Mouse (Mus musculus) heart, embryonic 14.5 days (tissue): ENCODE data around the gene Nedd4. TPM values are rescaled to one million over a fixed set of nuclear protein-coding genes. Genes with fewer than 3 reads are reported as not detected.
A peak's percentile ranks its signal among the peaks of the same experiment; 100 is the strongest.

Experiments used
- ATAC-seq: fragments of 200-750 bp; cut with Nextera tagmentation; 2 replicates; pipeline ENCODE4 v1.8.0; 2017; ENCODE audit warnings: low read depth, moderate TSS enrichment; ENCODE audit not compliant: insufficient number of reproducible peaks, insufficient read depth, low FRiP score
- H3K27ac ChIP-seq, 2 experiments: fragments of 200-500 bp in 1 of 2; fragments of 300-500 bp in 1 of 2; sonication (generic) in 1 of 2; replicated peaks in 1 of 2; 2 replicates each; pipeline ENCODE4 v1.5.1; 2012 to 2014; ENCODE audit warnings: low read depth in 2 of 2, low read length in 2 of 2, control low read depth in 1 of 2, mild to moderate bottlenecking in 1 of 2, mixed read lengths in 1 of 2; ENCODE audit not compliant: control insufficient read depth in 1 of 2, insufficient read depth in 1 of 2
- H3K27me3 ChIP-seq: fragments of 300-500 bp; sonication (generic); 2 replicates; pipeline ENCODE4 v1.6.1; 2014; ENCODE audit warnings: mild to moderate bottlenecking, low read length, control low read depth; ENCODE audit not compliant: control insufficient read depth, insufficient read depth
- H3K36me3 ChIP-seq: fragments of 300-500 bp; sonication (generic); 2 replicates; pipeline ENCODE4 v1.6.1; 2014; ENCODE audit warnings: mild to moderate bottlenecking, control low read depth, low read length, mixed read lengths; ENCODE audit not compliant: control insufficient read depth, insufficient read depth
- H3K4me1 ChIP-seq, 2 experiments: fragments of 200-500 bp in 1 of 2; fragments of 300-500 bp in 1 of 2; sonication (generic) in 1 of 2; 2 replicates each; pipeline ENCODE4 v1.6.1; 2012 to 2014; ENCODE audit warnings: low read length in 2 of 2, control low read depth in 1 of 2, mixed read lengths in 1 of 2; ENCODE audit not compliant: control insufficient read depth in 2 of 2, insufficient read depth in 2 of 2
- H3K4me2 ChIP-seq: fragments of 300-500 bp; sonication (generic); 2 replicates; pipeline ENCODE4 v1.6.1; 2014; ENCODE audit warnings: mild to moderate bottlenecking, low read length
- H3K4me3 ChIP-seq, 2 experiments: fragments of 200-500 bp in 1 of 2; fragments of 300-500 bp in 1 of 2; sonication (generic) in 1 of 2; 2 replicates each; pipeline ENCODE4 v1.5.1; 2012 to 2014; ENCODE audit warnings: low read length in 2 of 2, mild to moderate bottlenecking in 2 of 2, control low read depth in 1 of 2, low read depth in 1 of 2, moderate library complexity in 1 of 2; ENCODE audit not compliant: control insufficient read depth in 1 of 2, insufficient read depth in 1 of 2
- H3K9ac ChIP-seq: fragments of 300-500 bp; sonication (generic); 2 replicates; pipeline ENCODE4 v1.6.1; 2014; ENCODE audit warnings: mild to moderate bottlenecking, low read length
- H3K9me3 ChIP-seq: fragments of 300-500 bp; sonication (generic); 2 replicates; pipeline ENCODE4 v1.6.1; 2016; ENCODE audit warnings: low read length, control low read depth; ENCODE audit not compliant: control insufficient read depth
- WGBS: fragments of 180-500 bp; shearing (Covaris S2); extraction: QIAGEN DNeasy Blood & Tissue Kit; methylation state at CpG from one replicate; pipeline ENCODE4 v1.1.7; 2014; 5-methylcytosine and 5-hydroxymethylcytosine counted together
- polyA plus RNA-seq: library from polyadenylated mRNA; unstranded; fragments of >200 nt; fragmentation: Nextera tagmentation; extraction: Ambion mirVana; gene quantifications from 2 replicates; pipeline ENCODE4 v1.2.1, GENCODE M21; 2014

Gene Nedd4
- polyA plus RNA-seq, 1 experiment from 2014 or later: 612 TPM

DNA sequence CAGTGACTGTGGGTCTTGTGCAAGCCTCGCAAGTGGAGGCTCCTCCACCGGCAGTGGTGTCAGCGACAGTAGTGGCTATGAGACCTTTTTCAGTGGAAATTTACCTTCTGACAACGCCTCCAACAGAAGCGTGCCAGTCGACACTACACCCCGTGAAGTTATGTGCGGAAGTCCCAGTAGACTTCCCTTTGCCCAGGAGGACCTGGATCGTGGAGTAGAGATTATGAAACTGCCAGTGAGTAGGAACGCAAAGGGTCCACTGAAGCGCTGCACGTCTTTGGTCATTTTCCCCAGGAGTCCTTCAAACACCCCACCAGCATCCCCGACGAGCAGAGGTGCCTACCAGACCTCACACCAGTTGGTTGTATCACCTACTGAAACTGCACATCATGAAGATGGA lies 31.7 kb downstream of the Nedd4 start:
- H3K36me3 ChIP-seq: peaks cover 94% of the 10 kb centered on the region
- WGBS: 64% methylated on average over 14 of the region's 14 CpGs
- peak overlapping the region in 1 of 2 experiments; percentile 41; a peak in 1 of 4 replicates for H3K27ac ChIP-seq
- H3K4me1 ChIP-seq: peaks cover 14 to 57% of the 10 kb centered on the region in 2 experiments
- H3K9ac ChIP-seq: no peak overlapping the region
- H3K9me3 ChIP-seq: no peaks in the 10 kb centered on the region
- no peaks in the 10 kb centered on the region for H3K27me3 ChIP-seq
- no peak overlapping the region for H3K4me2 ChIP-seq
- H3K4me3 ChIP-seq: no peak overlapping the region
- ATAC-seq: no peak

DNA sequence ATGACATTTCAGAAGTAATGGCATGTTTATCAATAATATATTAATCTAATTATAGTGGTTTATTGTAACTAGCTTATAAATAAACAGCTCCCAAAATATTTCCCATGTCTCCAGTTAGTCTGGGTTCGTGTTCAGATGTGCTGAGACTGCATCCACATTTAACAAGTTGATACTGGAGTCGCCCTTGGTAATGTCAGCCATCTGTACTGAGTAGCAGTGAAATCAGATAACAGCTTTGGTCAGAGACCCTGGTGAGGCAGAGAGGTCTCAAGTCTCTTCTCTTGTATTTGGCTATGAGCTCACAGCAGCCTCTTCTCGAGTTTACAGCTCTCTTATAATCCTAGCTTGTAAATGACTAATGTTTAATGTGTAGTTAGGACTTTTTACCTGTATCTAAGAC lies 34.4 kb downstream of the Nedd4 start:
- peaks cover 18 to 77% of the 10 kb centered on the region in 2 experiments for H3K4me1 ChIP-seq
- no peak overlapping the region for H3K4me3 ChIP-seq
- H3K4me2 ChIP-seq: no peak overlapping the region
- H3K36me3 ChIP-seq: peaks cover 92% of the 10 kb centered on the region
- H3K9ac ChIP-seq: no peak overlapping the region
- ATAC-seq: no peak
- no peaks in the 10 kb centered on the region for H3K27me3 ChIP-seq
- WGBS: 25% methylated on average over 3 of the region's 3 CpGs
- no peak overlapping the region for H3K27ac ChIP-seq
- no peaks in the 10 kb centered on the region for H3K9me3 ChIP-seq

- no peak overlapping the region for H3K9ac ChIP-seq
- no peak for ATAC-seq
- peaks cover 93% of the 10 kb centered on the region for H3K36me3 ChIP-seq
- H3K4me3 ChIP-seq: no peak overlapping the region
- no peaks in the 10 kb centered on the region for H3K9me3 ChIP-seq
- H3K4me2 ChIP-seq: no peak overlapping the region
- no peak overlapping the region for H3K27ac ChIP-seq
- H3K4me1 ChIP-seq: peaks cover 20 to 75% of the 10 kb centered on the region in 2 experiments
- WGBS: 76% methylated on average over 4 of the region's 4 CpGs
- H3K27me3 ChIP-seq: no peaks in the 10 kb centered on the region
Observed at GRCm38 (mm10) chr9:72697779-72698178, 35.6 kb downstream of the Nedd4 start.

GRCm38 (mm10) chr9:72699702-72700101 lies 37.6 kb downstream of the Nedd4 start:
- Histone ChIP-seq H3K36me3 (peaks cover 91% of the 10 kb centered on the region), H3K4me1 (peaks cover 12 to 65% of the 10 kb centered on the region in 2 experiments), H3K27me3 (no peaks in the 10 kb centered on the region), H3K9me3 (no peaks in the 10 kb centered on the region), H3K4me3 (no peak overlapping the region), H3K4me2 (no peak overlapping the region; the same call in 1 of the 2 replicates), H3K9ac (no peak overlapping the region), H3K27ac (peak overlapping the region; percentile 19 to 31; a peak in 3 of 4 replicates)
- ATAC-seq: 0 out of 2 replicates have a peak, but pooled peaks have one; percentile 42
- WGBS: 17% methylated on average over 3 of the region's 3 CpGs

- Histone ChIP-seq H3K27ac (no peak overlapping the region; a peak in 1 of 4 replicates), H3K36me3 (peaks cover 94% of the 10 kb centered on the region), H3K27me3 (no peaks in the 10 kb centered on the region), H3K9me3 (no peaks in the 10 kb centered on the region), H3K9ac (no peak overlapping the region), H3K4me3 (no peak overlapping the region), H3K4me1 (peaks cover 12 to 57% of the 10 kb centered on the region in 2 experiments), H3K4me2 (no peak overlapping the region)
- WGBS: 64% methylated on average over 8 of the region's 8 CpGs
- no peak for ATAC-seq
Observed at GRCm38 (mm10) chr9:72701441-72701840, 39.3 kb downstream of the Nedd4 start.

DNA sequence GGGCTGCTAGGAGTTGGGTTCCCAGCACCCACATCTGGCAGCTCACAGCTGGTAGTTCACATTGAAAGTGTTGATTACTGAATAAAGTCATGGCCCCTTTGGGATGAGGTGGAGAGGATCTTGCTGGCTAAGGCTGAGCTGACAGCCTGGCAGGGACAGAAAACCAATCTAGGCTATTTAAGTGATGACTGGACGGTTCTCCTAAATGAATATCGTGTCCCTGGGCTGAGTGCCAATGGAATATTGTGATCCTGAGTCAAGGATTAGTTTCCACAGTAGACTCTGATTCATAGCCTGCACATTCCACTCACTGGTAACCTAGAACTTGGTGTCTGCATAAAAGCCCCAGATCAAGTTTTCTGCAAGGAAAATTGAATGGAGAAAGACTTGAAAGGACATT lies 39.9 kb downstream of the Nedd4 start:
- H3K4me3 ChIP-seq: no peak overlapping the region
- no peak overlapping the region for H3K9ac ChIP-seq
- H3K9me3 ChIP-seq: no peaks in the 10 kb centered on the region
- H3K36me3 ChIP-seq: peaks cover 94% of the 10 kb centered on the region
- no peak overlapping the region for H3K4me2 ChIP-seq
- H3K27me3 ChIP-seq: no peaks in the 10 kb centered on the region
- ATAC-seq: peak; percentile 25; the same call in 1 of the 2 replicates
- H3K4me1 ChIP-seq: peaks cover 12 to 54% of the 10 kb centered on the region in 2 experiments
- WGBS: 6% methylated on average over 2 of the region's 2 CpGs
- H3K27ac ChIP-seq: no peak overlapping the region; a peak in 2 of 4 replicates

DNA sequence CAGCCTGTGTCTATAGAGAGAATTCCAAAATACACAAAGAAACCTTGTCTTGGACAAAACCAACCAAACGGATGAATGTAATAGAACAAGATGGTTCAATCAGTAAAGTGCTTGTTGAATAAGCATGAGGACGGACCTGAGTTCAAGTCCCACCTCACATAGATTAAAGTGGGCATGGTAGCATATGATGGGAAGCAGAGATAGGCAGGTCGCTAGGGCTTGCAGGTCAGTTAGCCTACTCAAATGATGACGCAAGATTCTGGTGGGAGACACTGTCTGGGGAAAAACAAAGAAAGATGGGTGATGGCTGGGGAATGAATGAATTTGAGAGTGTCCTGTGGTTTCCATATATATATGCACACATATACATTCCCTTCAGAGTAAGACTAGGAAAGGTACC lies 41.0 kb downstream of the Nedd4 start:
- no peak for ATAC-seq
- H3K4me3 ChIP-seq: no peak overlapping the region
- H3K9me3 ChIP-seq: no peaks in the 10 kb centered on the region
- no peak overlapping the region for H3K4me2 ChIP-seq
- no peaks in the 10 kb centered on the region for H3K27me3 ChIP-seq
- H3K4me1 ChIP-seq: peaks cover 10 to 47% of the 10 kb centered on the region in 2 experiments
- H3K27ac ChIP-seq: no peak overlapping the region
- H3K9ac ChIP-seq: no peak overlapping the region
- WGBS: 91% methylated on average over 4 of the region's 4 CpGs
- peaks cover 95% of the 10 kb centered on the region for H3K36me3 ChIP-seq

- H3K36me3 ChIP-seq: peaks cover 95% of the 10 kb centered on the region
- no peak overlapping the region for H3K27ac ChIP-seq
- no peak overlapping the region for H3K4me2 ChIP-seq
- no peak overlapping the region for H3K4me3 ChIP-seq
- ATAC-seq: no peak
- no peaks in the 10 kb centered on the region for H3K27me3 ChIP-seq
- peaks cover 6 to 41% of the 10 kb centered on the region in 2 experiments for H3K4me1 ChIP-seq
- no peaks in the 10 kb centered on the region for H3K9me3 ChIP-seq
- 63% methylated on average over 6 of the region's 6 CpGs for WGBS
- no peak overlapping the region for H3K9ac ChIP-seq
Observed at GRCm38 (mm10) chr9:72703754-72704153, 41.6 kb downstream of the Nedd4 start.
